In genomic region chr11:9305450-9305849, GRCm38 (mm10) we compare ENCODE assay signal across 34 mouse cellular contexts.
"Had no signal": no experiment of that assay in that cellular context is flagged by ENCODE, and none has a peak within 500 bp of the region (broad histone marks: within the 10 kb centered on the region; RNA-seq: fewer than 3 reads in every experiment).

No protein-coding gene starts in this region.

- H3K4me3 ChIP-seq: heart, embryonic 10.5 days; heart, embryonic 12.5 days; heart, embryonic 13.5 days; heart, embryonic 15.5 days; hindbrain, embryonic 10.5 days; hindbrain, embryonic 12.5 days; hindbrain, embryonic 13.5 days; hindbrain, embryonic 15.5 days; intestine, embryonic 15.5 days; kidney, embryonic 15.5 days; layer of hippocampus, adult 2 months; left cerebral cortex, adult 2 months had no signal

- DNase-seq: heart, postnatal 10 days; heart, postnatal 14 days; heart, postnatal 36 days; heart, postnatal 4 days; kidney, adult 11 months; kidney, adult 18-20 months; kidney, adult 2 months; kidney, adult 8-10 months; kidney, adult 9 months; kidney, postnatal 10 days; kidney, postnatal 14 days; kidney, postnatal 25 days; kidney, postnatal 36 days; kidney, postnatal 4 days; layer of hippocampus, adult 9-11 months; layer of hippocampus, postnatal 36 days had no signal

- H3K36me3 ChIP-seq: heart, embryonic 10.5 days; heart, embryonic 12.5 days; heart, embryonic 13.5 days; heart, embryonic 15.5 days; hindbrain, embryonic 10.5 days; hindbrain, embryonic 12.5 days; hindbrain, embryonic 13.5 days; hindbrain, embryonic 15.5 days; intestine, embryonic 15.5 days; kidney, embryonic 15.5 days had no signal

- H3K9ac ChIP-seq: heart, embryonic 12.5 days; heart, embryonic 13.5 days; heart, embryonic 15.5 days; hindbrain, embryonic 12.5 days; hindbrain, embryonic 13.5 days; hindbrain, embryonic 15.5 days; intestine, embryonic 15.5 days; kidney, embryonic 15.5 days had no signal

- H3K4me1 ChIP-seq: heart, embryonic 10.5 days; heart, embryonic 12.5 days; heart, embryonic 13.5 days; heart, embryonic 15.5 days; hindbrain, embryonic 10.5 days; hindbrain, embryonic 12.5 days; hindbrain, embryonic 13.5 days; hindbrain, embryonic 15.5 days; intestine, embryonic 15.5 days; kidney, embryonic 15.5 days had no signal

- H3K9me3 ChIP-seq: heart, embryonic 10.5 days; heart, embryonic 12.5 days; heart, embryonic 13.5 days; heart, embryonic 15.5 days; hindbrain, embryonic 10.5 days; hindbrain, embryonic 12.5 days; hindbrain, embryonic 13.5 days; hindbrain, embryonic 15.5 days; intestine, embryonic 15.5 days; kidney, embryonic 15.5 days had no signal

- H3K27me3 ChIP-seq: heart, embryonic 12.5 days; heart, embryonic 13.5 days; heart, embryonic 15.5 days; hindbrain, embryonic 12.5 days; hindbrain, embryonic 13.5 days; hindbrain, embryonic 15.5 days; intestine, embryonic 15.5 days; kidney, embryonic 15.5 days had no signal

- ATAC-seq: hindbrain, postnatal 0 days; inflammation-experienced regulatory T-cells, adult 6 months; intestine, embryonic 15.5 days; intestine, embryonic 16.5 days; intestine, postnatal 0 days had no signal

- H3K27ac ChIP-seq: heart, embryonic 10.5 days; heart, embryonic 13.5 days; heart, embryonic 15.5 days; hindbrain, embryonic 10.5 days; hindbrain, embryonic 12.5 days; hindbrain, embryonic 13.5 days; hindbrain, embryonic 15.5 days; hindbrain, postnatal 0 days; intestine, embryonic 15.5 days; kidney, embryonic 15.5 days; kidney, postnatal 0 days; layer of hippocampus, adult 2 months; left cerebral cortex, adult 2 months had no signal

- H3K4me2 ChIP-seq: heart, embryonic 11.5 days; heart, embryonic 12.5 days; heart, embryonic 13.5 days; heart, embryonic 15.5 days; hindbrain, embryonic 12.5 days; hindbrain, embryonic 13.5 days; hindbrain, embryonic 15.5 days; intestine, embryonic 15.5 days; kidney, embryonic 15.5 days had no signal
